Mouse (Mus musculus) hindbrain, embryonic 15.5 days (tissue): ENCODE measurements around the gene Ccdc113. TPM values are rescaled to one million over a fixed set of nuclear protein-coding genes. Genes with fewer than 3 reads are reported as not detected.

ENCODE experiments used
- polyA plus RNA-seq: library from polyadenylated mRNA; unstranded; fragments of >200 nt; fragmentation: Nextera tagmentation; extraction: Ambion mirVana; gene quantifications from 2 replicates; pipeline ENCODE4 v1.2.1, GENCODE M21; 2015

The Ccdc113 gene
- polyA plus RNA-seq, 1 experiment from 2014 or later = 2.2 TPM

Other genes with a start within 250 kb of the Ccdc113 start
- 0.43 TPM in 2 replicates for gene Cngb1, start 227.5 kb upstream of the Ccdc113 start, polyA plus RNA-seq
- gene Tepp, start 223.5 kb upstream of the Ccdc113 start, polyA plus RNA-seq = 2.3 and 3.6 TPM in 2 replicates
- gene Zfp319, start 202.1 kb upstream of the Ccdc113 start, polyA plus RNA-seq = 15.2 and 16.5 TPM in 2 replicates
- 34.8 and 35.8 TPM in 2 replicates for gene Usb1, start 201.8 kb upstream of the Ccdc113 start, polyA plus RNA-seq
- 20.0 and 22.1 TPM in 2 replicates for gene Mmp15, start 181.8 kb upstream of the Ccdc113 start, polyA plus RNA-seq
- gene Cfap20, start 99.2 kb upstream of the Ccdc113 start, polyA plus RNA-seq = 120 and 122 TPM in 2 replicates
- gene Csnk2a2, start 44.0 kb upstream of the Ccdc113 start, polyA plus RNA-seq = 7.5 and 13.0 TPM in 2 replicates
- not detected in 2 replicates for gene Prss54, start 42.3 kb downstream of the Ccdc113 start, polyA plus RNA-seq
- 8.4 and 8.5 TPM in 2 replicates for gene Gins3, start 99.4 kb downstream of the Ccdc113 start, polyA plus RNA-seq
- 445 and 454 TPM in 2 replicates for gene Ndrg4, start 142.9 kb downstream of the Ccdc113 start, polyA plus RNA-seq
- 33.1 and 34.7 TPM in 2 replicates for gene Setd6, start 181.8 kb downstream of the Ccdc113 start, polyA plus RNA-seq